Mouse (Mus musculus): ENCODE measurements at regions not wholly inside any gene's neighbourhood (a gene's known extent, or its start where the extent isn't known, plus 50 kb on each side); places are given as distances from the start of the nearest gene placed in this dataset.

DNA sequence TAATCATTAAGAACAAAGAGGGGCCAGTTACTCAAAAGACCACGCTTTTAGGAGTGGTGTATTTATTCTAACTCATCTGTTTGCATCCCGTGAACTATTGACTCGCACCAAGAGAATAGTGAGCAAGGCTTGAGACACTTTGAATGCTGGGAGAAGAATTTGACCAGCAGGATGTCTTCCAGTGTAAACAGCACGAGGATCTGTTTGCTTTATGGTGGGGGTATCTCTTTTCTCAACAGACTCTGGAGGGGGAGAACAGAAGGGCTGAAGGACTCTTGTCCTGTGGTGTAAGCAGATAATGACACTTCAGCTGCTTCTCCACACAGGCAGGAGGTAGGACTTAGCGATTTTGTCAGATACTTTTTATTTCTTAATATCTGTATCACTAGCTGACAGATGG lies 168.0 kb downstream of the Dact1 start:
- H3K4me3 ChIP-seq (ENCODE audit: low read depth, low read length), result no peak overlapping the region
- TF ChIP-seq POLR2A (IDR thresholded peaks at IDR 0.05; ENCODE audit: low read depth, low read length) (no peak), CTCF (IDR thresholded peaks at IDR 0.05; ENCODE audit: extremely low read depth, insufficient read length, insufficient replicate concordance, low read depth, low read length) (no peak)
- no peak overlapping the region for H3K27ac ChIP-seq (ENCODE audit: insufficient read depth, low read depth, low read length)
- H3K27me3 ChIP-seq (ENCODE audit: control insufficient read depth, insufficient read depth, low read length), result no peaks in the 10 kb centered on the region
- H3K36me3 ChIP-seq (ENCODE audit: control insufficient read depth, insufficient read depth, low read length), result no peaks in the 10 kb centered on the region
- WGBS, result 33% methylated on average over 5 of the region's 5 CpGs
- H3K4me1 ChIP-seq (ENCODE audit: control insufficient read depth, insufficient read depth, insufficient read length, low read length), result no peaks in the 10 kb centered on the region

DNA sequence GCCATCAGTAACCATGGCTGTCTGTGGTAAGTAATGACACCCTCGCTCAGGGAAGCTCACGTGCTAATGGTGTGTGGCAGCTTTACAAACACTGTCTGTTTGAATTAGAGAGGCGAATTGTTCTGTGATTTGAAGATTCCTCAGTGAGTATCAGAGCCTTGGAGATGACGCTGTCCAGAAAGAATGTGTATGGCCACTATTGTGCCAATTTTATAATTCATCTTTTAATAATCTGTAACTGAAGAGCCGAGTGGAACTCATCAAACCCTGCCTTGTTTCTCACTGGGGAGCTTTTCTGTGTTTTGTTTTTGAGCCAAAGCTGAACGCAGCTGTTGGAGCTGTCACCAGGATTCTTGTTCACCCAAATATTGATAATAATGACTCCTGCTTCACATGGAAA lies 171.7 kb downstream of the Dact1 start:
- TF ChIP-seq CTCF (IDR thresholded peaks at IDR 0.05; ENCODE audit: extremely low read depth, insufficient read length, insufficient replicate concordance, low read depth, low read length) (no peak), POLR2A (IDR thresholded peaks at IDR 0.05; ENCODE audit: low read depth, low read length) (no peak)

DNA sequence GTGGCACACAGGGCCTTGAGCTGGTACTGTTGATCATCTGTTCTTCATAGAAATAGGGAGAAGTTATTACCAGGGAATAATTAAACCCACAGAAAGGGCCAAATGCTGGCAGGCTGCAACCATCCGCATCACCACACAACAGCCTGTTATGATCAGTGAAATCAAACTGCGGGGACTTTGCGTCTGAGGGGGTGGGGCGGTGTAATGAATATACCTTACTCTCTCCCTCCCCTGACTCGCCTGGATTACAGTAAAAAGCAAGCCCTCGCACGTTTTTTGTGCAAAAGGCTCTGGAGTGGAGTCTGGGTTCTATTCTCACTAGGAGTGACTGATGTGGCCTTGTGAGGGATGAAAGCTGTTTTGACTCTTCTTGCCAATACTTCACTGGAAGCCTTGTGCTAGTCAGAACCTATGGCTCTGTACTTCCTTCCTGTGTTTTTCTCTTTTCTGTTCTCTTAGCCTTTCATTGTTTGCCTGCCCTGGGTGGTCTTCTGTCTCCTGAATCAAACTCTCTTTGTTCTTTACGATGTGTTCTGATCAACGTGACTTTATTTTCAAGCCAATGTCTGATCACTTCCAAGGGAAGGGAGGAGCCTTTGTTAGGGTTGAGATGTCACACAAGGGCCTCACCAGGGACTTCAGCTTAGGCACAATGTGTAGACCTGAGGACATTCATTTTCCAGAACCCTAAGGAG lies 172.4 kb downstream of the Dact1 start:
- H3K4me3 ChIP-seq (ENCODE audit: low read depth, low read length), result no peak overlapping the region
- no peak overlapping the region for H3K27ac ChIP-seq (ENCODE audit: insufficient read depth, low read depth, low read length)
- H3K4me1 ChIP-seq (ENCODE audit: control insufficient read depth, insufficient read depth, insufficient read length, low read length), result no peaks in the 10 kb centered on the region
- WGBS, result 69% methylated on average over 9 of the region's 9 CpGs
- TF ChIP-seq POLR2A (IDR thresholded peaks at IDR 0.05; ENCODE audit: low read depth, low read length), result no peak
- TF ChIP-seq CTCF (IDR thresholded peaks at IDR 0.05; ENCODE audit: extremely low read depth, insufficient read length, insufficient replicate concordance, low read depth, low read length), result no peak
- no peaks in the 10 kb centered on the region for H3K36me3 ChIP-seq (ENCODE audit: control insufficient read depth, insufficient read depth, low read length)
- no peaks in the 10 kb centered on the region for H3K27me3 ChIP-seq (ENCODE audit: control insufficient read depth, insufficient read depth, low read length)

More for the DNA sequence above, 171.7 kb downstream of the Dact1 start:
- Histone ChIP-seq H3K36me3 (ENCODE audit: control insufficient read depth, insufficient read depth, low read length) (no peaks in the 10 kb centered on the region), H3K27ac (ENCODE audit: insufficient read depth, low read depth, low read length) (no peak overlapping the region), H3K4me1 (ENCODE audit: control insufficient read depth, insufficient read depth, insufficient read length, low read length) (no peaks in the 10 kb centered on the region), H3K27me3 (ENCODE audit: control insufficient read depth, insufficient read depth, low read length) (no peaks in the 10 kb centered on the region), H3K4me3 (ENCODE audit: low read depth, low read length) (no peak overlapping the region)
- WGBS, result 57% methylated on average over 6 of the region's 6 CpGs

DNA sequence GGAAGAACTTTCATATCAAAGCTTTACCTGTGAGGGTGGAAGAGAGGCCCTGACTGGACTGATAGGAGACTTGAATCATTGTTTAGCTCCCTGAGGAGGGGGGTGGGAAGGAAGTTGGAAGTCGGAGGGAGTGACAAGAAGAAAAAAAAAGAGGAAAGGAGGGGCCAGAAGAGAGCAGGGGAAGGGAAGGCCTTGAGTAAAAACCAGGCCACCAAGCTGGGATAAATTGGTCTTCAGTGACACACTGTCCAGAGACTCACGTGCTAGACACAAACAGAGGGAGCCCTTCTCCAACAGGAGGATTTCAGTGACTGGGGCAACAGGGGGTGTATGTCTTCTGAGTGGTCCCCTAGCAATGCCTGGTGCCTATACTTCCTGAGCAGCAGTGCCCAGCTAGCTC lies 172.9 kb downstream of the Dact1 start:
- no peaks in the 10 kb centered on the region for H3K4me1 ChIP-seq (ENCODE audit: control insufficient read depth, insufficient read depth, insufficient read length, low read length)
- no peaks in the 10 kb centered on the region for H3K27me3 ChIP-seq (ENCODE audit: control insufficient read depth, insufficient read depth, low read length)
- no peak overlapping the region for H3K27ac ChIP-seq (ENCODE audit: insufficient read depth, low read depth, low read length)
- H3K36me3 ChIP-seq (ENCODE audit: control insufficient read depth, insufficient read depth, low read length), result no peaks in the 10 kb centered on the region
- WGBS, result 41% methylated on average over 2 of the region's 2 CpGs
- no peak for TF ChIP-seq POLR2A (IDR thresholded peaks at IDR 0.05; ENCODE audit: low read depth, low read length)
- TF ChIP-seq CTCF (IDR thresholded peaks at IDR 0.05; ENCODE audit: extremely low read depth, insufficient read length, insufficient replicate concordance, low read depth, low read length), result no peak
- H3K4me3 ChIP-seq (ENCODE audit: low read depth, low read length), result no peak overlapping the region

DNA sequence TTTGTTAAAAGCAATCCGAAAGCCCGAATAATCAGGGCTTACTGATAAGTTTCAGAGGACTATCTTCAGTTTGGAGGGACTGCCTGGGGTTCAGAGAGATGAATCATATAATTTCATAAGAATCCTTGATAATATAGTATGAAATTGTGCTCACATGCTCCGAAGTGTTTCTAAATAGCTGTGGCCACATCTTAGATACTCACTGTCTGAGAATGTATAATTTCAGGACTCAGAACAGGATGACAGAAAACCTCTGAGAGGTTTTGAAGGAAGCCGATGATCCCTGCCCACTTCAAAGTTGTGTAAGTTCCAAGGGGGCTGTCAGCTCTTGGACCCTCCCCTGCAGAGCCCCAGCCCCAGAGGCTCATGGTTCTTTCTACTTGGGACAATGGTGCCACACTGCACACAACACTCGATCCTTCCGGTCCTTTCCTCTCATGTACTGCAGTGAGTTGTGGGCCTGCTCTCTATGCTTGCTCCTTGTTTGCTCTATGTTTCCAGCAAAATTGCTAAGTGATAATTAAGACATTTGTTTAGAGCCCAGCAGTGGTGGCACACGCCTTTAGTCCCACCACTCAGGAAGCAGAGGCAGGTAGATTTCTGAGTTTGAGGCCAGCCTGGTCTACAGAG lies 174.0 kb downstream of the Dact1 start:
- H3K27me3 ChIP-seq (ENCODE audit: control insufficient read depth, insufficient read depth, low read length), result no peaks in the 10 kb centered on the region
- 90% methylated on average over 7 of the region's 7 CpGs for WGBS
- no peaks in the 10 kb centered on the region for H3K36me3 ChIP-seq (ENCODE audit: control insufficient read depth, insufficient read depth, low read length)
- no peak overlapping the region for H3K27ac ChIP-seq (ENCODE audit: insufficient read depth, low read depth, low read length)
- no peak overlapping the region for H3K4me3 ChIP-seq (ENCODE audit: low read depth, low read length)
- TF ChIP-seq CTCF (IDR thresholded peaks at IDR 0.05; ENCODE audit: extremely low read depth, insufficient read length, insufficient replicate concordance, low read depth, low read length) (no peak), POLR2A (IDR thresholded peaks at IDR 0.05; ENCODE audit: low read depth, low read length) (no peak)
- H3K4me1 ChIP-seq (ENCODE audit: control insufficient read depth, insufficient read depth, insufficient read length, low read length), result no peaks in the 10 kb centered on the region

DNA sequence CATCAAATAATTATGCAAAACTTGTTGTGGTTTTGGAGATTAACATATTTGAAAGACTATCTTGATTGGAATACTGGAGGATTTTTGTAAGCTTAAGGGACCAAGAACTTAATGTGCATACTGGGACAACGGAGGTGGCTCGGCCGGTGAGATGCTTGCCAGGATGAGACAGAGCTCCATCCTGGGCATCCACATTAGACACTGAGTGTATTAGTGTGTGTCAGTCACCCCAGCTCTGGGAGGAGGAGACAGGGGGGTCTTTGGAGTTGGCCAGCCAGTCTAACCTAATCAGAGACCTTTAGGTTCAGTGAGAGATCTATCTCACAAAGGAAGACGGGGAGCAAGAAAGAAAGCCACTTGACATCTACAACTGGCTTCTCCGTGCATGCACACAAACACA lies 174.6 kb downstream of the Dact1 start:
- H3K4me3 ChIP-seq (ENCODE audit: low read depth, low read length), result no peak overlapping the region
- no peaks in the 10 kb centered on the region for H3K36me3 ChIP-seq (ENCODE audit: control insufficient read depth, insufficient read depth, low read length)
- no peaks in the 10 kb centered on the region for H3K27me3 ChIP-seq (ENCODE audit: control insufficient read depth, insufficient read depth, low read length)
- TF ChIP-seq CTCF (IDR thresholded peaks at IDR 0.05; ENCODE audit: extremely low read depth, insufficient read length, insufficient replicate concordance, low read depth, low read length) (no peak), POLR2A (IDR thresholded peaks at IDR 0.05; ENCODE audit: low read depth, low read length) (no peak)
- WGBS, result 95% methylated on average over 5 of the region's 5 CpGs
- no peak overlapping the region for H3K27ac ChIP-seq (ENCODE audit: insufficient read depth, low read depth, low read length)
- H3K4me1 ChIP-seq (ENCODE audit: control insufficient read depth, insufficient read depth, insufficient read length, low read length), result no peaks in the 10 kb centered on the region

DNA sequence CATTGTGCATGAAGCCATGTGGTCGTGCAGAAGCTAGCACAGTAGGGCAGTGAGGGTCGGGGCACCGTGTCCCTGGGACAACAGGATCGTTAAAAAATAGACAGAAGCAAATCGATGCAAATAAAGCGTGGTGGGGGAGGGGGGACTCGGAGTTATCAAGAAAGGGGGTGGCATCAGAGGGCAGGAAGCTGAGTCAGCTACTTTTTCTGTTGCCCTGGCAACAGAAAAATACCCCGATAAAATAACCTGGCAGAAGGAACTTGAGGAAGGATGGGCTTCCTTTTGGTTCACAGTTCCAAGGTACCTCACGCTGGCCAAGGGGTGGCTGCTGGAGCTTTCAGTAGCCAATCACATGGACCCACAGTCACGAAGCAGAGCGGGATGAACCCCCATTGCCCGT lies 176.4 kb downstream of the Dact1 start:
- Histone ChIP-seq H3K36me3 (ENCODE audit: control insufficient read depth, insufficient read depth, low read length) (no peaks in the 10 kb centered on the region), H3K4me3 (ENCODE audit: low read depth, low read length) (no peak overlapping the region), H3K27me3 (ENCODE audit: control insufficient read depth, insufficient read depth, low read length) (no peaks in the 10 kb centered on the region), H3K27ac (ENCODE audit: insufficient read depth, low read depth, low read length) (no peak overlapping the region), H3K4me1 (ENCODE audit: control insufficient read depth, insufficient read depth, insufficient read length, low read length) (no peaks in the 10 kb centered on the region)
- TF ChIP-seq POLR2A (IDR thresholded peaks at IDR 0.05; ENCODE audit: low read depth, low read length), result no peak
- no peak for TF ChIP-seq CTCF (IDR thresholded peaks at IDR 0.05; ENCODE audit: extremely low read depth, insufficient read length, insufficient replicate concordance, low read depth, low read length)
- 81% methylated on average over 12 of the region's 12 CpGs for WGBS

All from small intestine, adult 2 months (tissue).